Mouse (Mus musculus) megakaryocyte progenitor cell, adult 5-6 weeks (primary cell): ENCODE data around the gene 4931406P16Rik. TPM values are rescaled to one million over a fixed set of nuclear protein-coding genes. Genes with fewer than 3 reads are reported as not detected.
"Not testable (repeated sequence)": the region's sequence is repeated elsewhere in the genome, so short reads cannot be mapped to it uniquely, and the experiment has no call there.

Experiments
- ATAC-seq: replicated peaks from 2 replicates; pipeline ENCODE4 v1.8.0; 2016; ENCODE audit warnings: mild to moderate bottlenecking, moderate TSS enrichment, inconsistent platforms; ENCODE audit not compliant: poor library complexity
- total RNA-seq, 2 experiments: library from RNA; stranded (forward) in 1 of 2; stranded (reverse) in 1 of 2; fragments of 157-497, 149-512 nt in 1 of 2; fragments of 200-1000 nt in 1 of 2; gene quantifications; 2 replicates each; pipeline versions ENCODE4 v1.2.3 to v1.2.4; 2015 to 2017

4931406P16Rik gene
- total RNA-seq (2015) (16.4 and 18.7 TPM in 2 replicates), total RNA-seq (2017) (12.0 and 12.2 TPM in 2 replicates)

- ATAC-seq, result peak; percentile 83
These were observed at the start of gene 4931406P16Rik for GRCm38 (mm10) chr7:34313443-34313875. TSS of gene 4931406P16Rik (minus strand) at chr7:34313551.

- peak; percentile 81 for ATAC-seq
These were observed 42.3 kb upstream of the 4931406P16Rik start for GRCm38 (mm10) chr7:34355629-34356028.

GRCm38 (mm10) chr7:34351997-34352396 is 38.6 kb upstream of the 4931406P16Rik start:
- peak; percentile 80 for ATAC-seq

- no peak for ATAC-seq
These were observed 36.8 kb upstream of the 4931406P16Rik start for GRCm38 (mm10) chr7:34350166-34350565.

- no peak for ATAC-seq
These were observed 34.7 kb upstream of the 4931406P16Rik start for GRCm38 (mm10) chr7:34348011-34348410.

- no peak for ATAC-seq
These were observed 33.7 kb upstream of the 4931406P16Rik start for GRCm38 (mm10) chr7:34347041-34347440.

GRCm38 (mm10) chr7:34346505-34346904 is 33.2 kb upstream of the 4931406P16Rik start:
- peak; percentile 36; the same call in 1 of the 2 replicates for ATAC-seq

GRCm38 (mm10) chr7:34342040-34342793 is 28.9 kb upstream of the 4931406P16Rik start:
- ATAC-seq, result no peak

GRCm38 (mm10) chr7:34340841-34341240 is 27.5 kb upstream of the 4931406P16Rik start:
- ATAC-seq, result no peak

GRCm38 (mm10) chr7:34339164-34339489 is 25.8 kb upstream of the 4931406P16Rik start:
- peak; percentile 21; the same call in 1 of the 2 replicates for ATAC-seq

GRCm38 (mm10) chr7:34338445-34339163 is 25.3 kb upstream of the 4931406P16Rik start:
- ATAC-seq, result no peak; the same call in 1 of the 2 replicates

GRCm38 (mm10) chr7:34337268-34337667 is 23.9 kb upstream of the 4931406P16Rik start:
- no peak for ATAC-seq

- ATAC-seq, result not testable (repeated sequence)
These were observed 23.2 kb upstream of the 4931406P16Rik start for GRCm38 (mm10) chr7:34336545-34336944.

- ATAC-seq, result no peak
These were observed 14.1 kb upstream of the 4931406P16Rik start for GRCm38 (mm10) chr7:34327493-34327892.

- no peak for ATAC-seq
These were observed 11.5 kb upstream of the 4931406P16Rik start for GRCm38 (mm10) chr7:34324857-34325256.

- no peak; the same call in 1 of the 2 replicates for ATAC-seq
These were observed 10.7 kb upstream of the 4931406P16Rik start for GRCm38 (mm10) chr7:34324005-34324404.

- ATAC-seq, result no peak
These were observed 10.0 kb upstream of the 4931406P16Rik start for GRCm38 (mm10) chr7:34323351-34323750.

- no peak for ATAC-seq
These were observed 8.6 kb upstream of the 4931406P16Rik start for GRCm38 (mm10) chr7:34321958-34322357.

GRCm38 (mm10) chr7:34321119-34321518 is 7.8 kb upstream of the 4931406P16Rik start:
- no peak for ATAC-seq

GRCm38 (mm10) chr7:34319957-34320356 is 6.6 kb upstream of the 4931406P16Rik start:
- peak; percentile 11; the same call in 1 of the 2 replicates for ATAC-seq

- no peak for ATAC-seq
These were observed 5.8 kb upstream of the 4931406P16Rik start for GRCm38 (mm10) chr7:34319123-34319522.
